Mouse (Mus musculus) induced T-regulatory cell, adult 2 months (primary cell): ENCODE measurements around the gene Naaladl1.

Source experiments
- DNase-seq: peaks from one replicate; pipeline ENCODE4 v3.0.0-alpha.2; 2012; ENCODE audit warnings: low read depth

Gene Naaladl1

DNA sequence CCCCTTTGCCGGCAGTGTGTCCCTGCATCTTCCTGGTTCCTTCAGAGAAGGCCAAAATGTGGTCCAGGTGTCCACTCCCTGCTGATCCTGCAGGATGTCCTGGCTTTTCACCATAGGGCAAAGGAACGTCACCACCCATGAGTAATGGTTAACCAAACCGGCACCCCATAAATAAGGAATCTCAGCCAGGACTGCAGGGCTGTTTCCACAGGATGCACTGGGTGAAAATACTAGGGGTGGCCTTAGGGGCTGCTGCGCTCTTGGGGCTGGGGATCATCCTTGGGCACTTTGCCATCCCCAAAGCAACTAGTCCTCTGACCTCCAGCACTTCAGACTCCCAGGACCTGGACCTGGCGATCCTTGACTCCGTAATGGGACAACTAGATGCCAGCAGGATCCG, at the start of gene Naaladl1:
Gene Naaladl1, plus strand, starts transcription at position 197 of the 400 bp plus-strand sequence.
- no peak for DNase-seq

- DNase-seq: no peak
These were observed 48.9 kb upstream of the Naaladl1 start for GRCm38 (mm10) chr19:6056696-6057095.

- DNase-seq: peak; percentile 98
These were observed 48.1 kb upstream of the Naaladl1 start, which contains the start of the genes Mrpl49 and Fau for GRCm38 (mm10) chr19:6057313-6058096. Gene Mrpl49, minus strand, starts transcription at chr19:6057785. Gene Fau, plus strand, starts transcription at chr19:6057844.

DNA sequence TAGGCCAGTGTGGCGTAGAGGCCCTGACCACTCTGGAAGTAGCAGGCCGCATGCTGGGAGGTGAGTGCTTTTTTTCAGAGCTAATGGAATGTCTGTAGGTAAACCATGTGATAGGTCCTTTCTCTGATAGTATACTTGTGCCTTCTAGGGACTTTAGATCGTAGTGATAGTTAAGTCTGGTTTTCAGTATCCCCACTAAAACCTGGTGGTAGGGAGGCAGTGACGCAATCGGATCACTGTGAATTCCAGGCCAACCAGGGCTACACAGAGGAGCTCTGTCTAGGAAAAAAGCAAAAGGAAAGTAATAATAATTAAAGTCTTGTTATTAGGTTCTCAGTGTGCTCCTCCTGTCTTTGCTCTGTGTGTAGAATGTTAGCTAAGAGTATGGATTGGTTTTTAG, 47.1 kb upstream of the Naaladl1 start:
- peak; percentile 29 for DNase-seq

- DNase-seq: peak; percentile 23
These were observed 46.6 kb upstream of the Naaladl1 start for GRCm38 (mm10) chr19:6058966-6059365.

DNA sequence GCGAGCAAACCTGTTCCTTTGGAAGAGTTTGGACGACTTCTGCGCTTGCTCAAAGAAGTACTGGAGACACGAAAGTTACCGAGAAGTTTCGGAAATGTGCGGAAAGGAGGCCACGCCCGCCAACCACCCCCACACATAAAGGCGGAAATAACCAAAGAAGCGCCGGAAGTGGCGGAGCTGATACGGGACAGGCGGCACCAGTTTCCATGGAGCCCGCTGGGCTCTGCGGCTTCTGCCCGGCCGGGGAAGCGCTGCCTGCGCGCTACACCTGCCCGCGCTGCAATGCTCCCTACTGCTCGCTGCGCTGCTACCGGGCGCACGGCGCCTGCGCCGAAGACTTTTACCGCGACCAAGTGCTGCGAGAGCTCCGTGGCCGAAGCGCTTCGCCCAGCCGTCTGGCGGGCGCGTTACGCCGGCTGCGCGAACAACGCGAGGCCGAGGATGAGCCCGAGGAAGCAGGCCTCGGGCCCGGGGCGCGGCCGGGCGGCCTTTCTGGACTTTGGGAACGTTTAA, 44.5 kb upstream of the Naaladl1 start, which contains the start of gene Znhit2:
Gene Znhit2, plus strand, starts transcription at position 172 of the 513 bp plus-strand sequence.
- peak; percentile 98 for DNase-seq

DNA sequence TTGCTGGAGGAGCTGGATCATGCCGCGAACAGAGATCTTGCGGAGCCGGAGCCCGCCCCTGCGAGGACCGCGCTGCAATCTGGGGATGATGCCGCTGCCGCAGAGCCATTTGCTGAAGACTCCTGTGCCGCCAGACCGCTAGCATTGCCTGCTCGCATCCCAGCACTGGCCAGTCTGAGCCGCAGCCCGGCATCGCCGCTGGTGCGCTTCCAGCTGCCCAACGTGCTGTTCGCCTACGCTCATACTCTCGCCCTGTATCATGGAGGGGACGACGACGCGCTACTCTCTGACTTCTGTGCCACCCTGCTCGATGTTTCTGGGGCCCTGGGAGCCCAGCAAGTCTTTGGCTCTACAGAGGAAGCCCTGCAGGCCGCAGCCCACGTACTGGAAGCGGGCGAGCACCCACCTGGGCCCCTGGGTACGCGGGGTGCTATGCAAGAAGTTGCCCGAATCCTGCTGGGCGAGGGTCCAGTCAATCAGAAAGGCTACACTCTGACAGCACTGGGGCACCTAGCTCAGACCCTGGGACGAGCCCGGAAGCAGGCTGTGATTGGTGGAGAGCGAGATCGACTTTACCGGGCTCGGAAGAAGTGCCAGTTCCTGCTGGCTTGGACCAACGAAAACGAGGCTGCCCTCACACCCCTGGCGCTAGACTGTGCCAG, 43.8 kb upstream of the Naaladl1 start:
- DNase-seq: peak; percentile 86

DNA sequence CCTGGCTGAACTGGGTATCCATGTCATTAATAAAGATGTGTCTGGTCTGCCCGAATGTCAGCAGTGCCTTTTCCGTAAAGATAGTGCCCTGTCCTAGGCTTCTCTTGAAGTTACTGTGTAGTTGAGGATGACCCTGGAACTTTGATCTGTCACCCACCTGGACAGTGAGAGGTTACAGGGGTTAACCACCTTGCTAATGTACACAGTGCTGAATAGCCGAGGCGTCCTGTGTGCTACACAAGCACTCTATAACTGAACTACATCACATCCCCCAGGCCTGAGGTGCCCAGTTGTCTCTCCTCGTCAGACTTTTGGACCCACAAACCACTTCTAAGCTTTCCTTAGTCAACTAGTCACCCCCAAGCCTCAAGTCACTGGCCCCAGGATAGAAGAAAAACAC, 43.2 kb upstream of the Naaladl1 start:
- no peak for DNase-seq

- no peak for DNase-seq
These were observed 42.5 kb upstream of the Naaladl1 start for GRCm38 (mm10) chr19:6063081-6063480.

DNA sequence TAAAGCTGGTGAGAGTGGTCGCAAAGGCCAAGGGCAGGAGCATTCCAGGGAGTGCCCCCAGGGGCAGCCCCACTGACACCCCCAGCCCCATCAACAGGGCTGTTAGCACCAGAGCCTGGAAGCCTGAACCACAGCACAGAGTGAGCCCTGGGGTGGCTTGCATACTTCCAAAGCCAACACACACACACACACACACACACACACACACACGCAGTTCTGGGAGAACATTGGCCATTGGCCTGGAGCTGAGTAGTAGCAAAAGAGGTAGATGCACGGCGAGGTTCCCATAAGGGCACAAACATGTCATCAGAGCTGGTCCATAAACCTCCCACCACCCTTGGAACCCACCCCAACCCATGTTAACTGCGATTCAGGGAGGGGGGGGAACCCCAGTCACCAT, 39.0 kb upstream of the Naaladl1 start:
- no peak for DNase-seq

DNA sequence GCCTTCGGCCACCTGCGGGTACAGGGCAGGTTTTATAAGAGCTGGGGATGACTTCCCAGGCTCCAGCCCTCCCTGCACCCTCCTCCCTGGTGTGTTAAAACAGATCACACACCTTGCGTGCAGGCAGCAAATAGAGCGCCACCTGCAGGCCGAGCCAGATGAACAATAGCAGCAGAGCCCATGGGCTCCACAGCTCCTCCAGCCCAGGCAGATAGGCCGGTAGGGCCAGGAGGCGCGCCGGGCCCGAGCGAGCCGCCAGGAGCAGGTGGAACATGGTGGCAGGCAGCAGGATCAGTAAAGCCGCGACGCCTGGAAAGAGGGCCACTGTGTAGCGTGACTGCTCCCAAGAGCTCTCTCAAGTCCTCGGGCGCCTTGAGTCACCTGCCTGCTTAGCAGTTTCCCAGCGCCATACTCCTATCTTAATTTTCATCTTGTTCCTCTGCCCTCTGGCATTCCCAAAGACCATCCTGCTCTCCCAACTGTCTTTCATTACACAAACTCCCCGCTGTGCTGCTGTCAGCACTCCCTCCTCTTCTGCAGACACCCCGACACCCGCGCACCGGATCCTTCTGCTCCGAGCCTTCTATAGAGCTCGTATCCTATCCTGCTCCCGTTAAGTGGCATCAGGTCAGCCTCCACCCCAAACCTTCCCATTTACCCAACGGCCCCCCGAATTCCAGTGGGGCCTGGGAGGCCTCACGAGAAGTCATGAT, 38.4 kb upstream of the Naaladl1 start:
- peak; percentile 92 for DNase-seq

DNA sequence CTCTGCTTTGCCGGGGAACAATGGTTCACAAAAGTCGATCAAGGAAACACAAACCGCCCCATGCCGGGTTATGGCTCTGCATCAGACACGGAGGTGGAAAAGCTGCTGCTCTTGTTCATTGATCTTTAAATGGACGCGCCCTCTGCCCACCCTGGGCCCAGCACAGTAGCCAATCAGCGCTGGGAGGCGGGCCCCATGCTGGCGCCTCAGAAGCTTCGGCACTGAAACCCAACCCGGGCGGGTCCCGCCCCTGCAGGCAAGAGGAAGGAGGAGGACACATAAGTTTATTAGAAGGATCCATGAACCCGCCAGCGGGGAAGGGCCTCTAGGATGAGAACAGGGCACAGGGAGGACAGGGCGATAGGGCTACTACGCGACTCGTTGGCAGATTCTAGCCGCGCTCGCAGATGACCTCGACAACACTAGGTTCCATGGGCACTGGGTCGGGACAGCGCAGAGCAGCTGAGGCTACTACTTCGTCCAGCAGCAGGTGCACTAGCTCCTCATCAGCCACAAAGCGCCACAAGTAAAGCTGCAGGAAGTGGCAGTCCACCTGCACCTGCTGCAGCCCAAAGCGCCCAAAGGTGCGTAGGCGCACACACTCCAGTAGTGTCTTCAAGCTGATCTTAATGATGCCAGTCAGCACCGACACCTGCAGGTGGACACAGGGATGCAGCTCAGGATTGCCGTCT, 37.7 kb upstream of the Naaladl1 start, which contains the start of gene Tm7sf2:
Gene Tm7sf2, minus strand, starts transcription at position 650 of the 692 bp plus-strand sequence.
- peak; percentile 92 for DNase-seq

DNA sequence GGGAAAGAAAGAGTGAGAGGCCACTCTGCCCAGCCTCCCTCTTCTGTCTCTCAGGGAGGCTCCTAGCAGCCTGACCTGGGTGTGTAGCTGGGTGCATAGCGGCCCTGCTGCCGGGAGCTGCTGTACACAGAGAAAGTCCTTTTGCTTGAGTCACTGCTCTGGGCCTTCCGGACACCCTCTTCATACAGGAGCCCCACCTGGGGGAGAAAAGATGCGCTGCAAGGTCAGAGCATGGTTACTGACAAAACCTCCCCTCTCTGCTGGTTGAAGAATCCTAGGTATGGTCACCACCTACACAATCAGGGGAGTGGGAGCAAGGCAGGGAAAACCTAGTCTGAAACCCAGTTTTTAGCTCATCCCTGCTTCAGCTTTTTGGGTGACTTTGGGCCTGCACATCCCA, 36.6 kb upstream of the Naaladl1 start:
- peak; percentile 46 for DNase-seq

DNA sequence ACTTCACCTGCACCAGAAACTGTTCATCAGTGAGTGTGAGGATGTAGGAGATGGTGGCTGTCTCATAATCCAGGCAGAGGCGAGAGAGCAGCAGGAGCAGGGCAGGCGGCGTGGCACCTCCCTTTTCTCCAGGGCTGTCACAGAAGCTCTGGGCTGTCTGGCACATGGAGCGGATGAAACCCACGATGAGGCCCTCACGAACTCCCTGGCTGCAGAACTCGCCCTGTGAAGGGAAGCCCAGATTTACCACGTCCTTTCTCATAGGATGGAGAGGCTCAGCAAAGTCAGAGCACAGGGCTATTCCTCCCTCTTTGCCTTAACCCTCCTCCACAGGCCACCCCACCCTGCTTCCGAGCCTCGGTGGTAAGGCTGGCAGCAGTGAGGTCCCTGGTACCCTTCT, 35.7 kb upstream of the Naaladl1 start:
- DNase-seq: no peak

GRCm38 (mm10) chr19:6070571-6071250, 34.9 kb upstream of the Naaladl1 start:
- DNase-seq: peak; percentile 53

DNA sequence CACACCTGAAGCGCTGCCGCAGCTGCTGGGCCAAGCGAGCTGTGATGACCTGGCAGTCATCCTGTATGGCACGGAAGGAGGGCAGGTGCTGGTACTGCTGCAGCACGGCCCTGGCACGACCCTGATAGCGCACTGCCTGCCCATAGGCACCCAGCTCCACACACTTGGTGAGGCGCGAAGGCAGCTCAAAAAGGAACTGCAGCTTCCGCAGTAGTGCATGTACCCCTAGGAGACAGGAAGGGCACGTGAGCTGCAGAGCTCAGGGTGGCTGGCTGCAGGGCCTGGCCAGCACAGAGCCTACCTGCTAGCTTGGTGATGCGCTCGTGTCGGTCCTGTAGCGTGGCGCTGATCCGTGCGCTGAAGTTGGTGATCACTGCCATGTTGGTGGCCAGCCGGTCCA, 34.3 kb upstream of the Naaladl1 start:
- no peak for DNase-seq

GRCm38 (mm10) chr19:6073889-6074288, 31.7 kb upstream of the Naaladl1 start:
- DNase-seq: no peak

- DNase-seq: peak; percentile 96
These were observed 28.8 kb upstream of the Naaladl1 start, which contains the start of gene Vps51 for GRCm38 (mm10) chr19:6076564-6077393. Gene Vps51, minus strand, starts transcription at chr19:6077231.

GRCm38 (mm10) chr19:6079983-6080480, 25.6 kb upstream of the Naaladl1 start, which contains the start of gene Tmem262:
Gene Tmem262, plus strand, starts transcription at chr19:6080033.
- no peak for DNase-seq

- DNase-seq: no peak
These were observed 23.4 kb upstream of the Naaladl1 start, which contains the start of gene Gm28374 for GRCm38 (mm10) chr19:6082156-6082555. Gene Gm28374, minus strand, starts transcription at chr19:6082256.
